Mouse (Mus musculus) lung, postnatal 10 days (tissue): ENCODE results near the gene Cachd1.

Experiments
- DNase-seq: peaks from one replicate; pipeline ENCODE4 v3.0.0; 2021

The Cachd1 gene

DNA sequence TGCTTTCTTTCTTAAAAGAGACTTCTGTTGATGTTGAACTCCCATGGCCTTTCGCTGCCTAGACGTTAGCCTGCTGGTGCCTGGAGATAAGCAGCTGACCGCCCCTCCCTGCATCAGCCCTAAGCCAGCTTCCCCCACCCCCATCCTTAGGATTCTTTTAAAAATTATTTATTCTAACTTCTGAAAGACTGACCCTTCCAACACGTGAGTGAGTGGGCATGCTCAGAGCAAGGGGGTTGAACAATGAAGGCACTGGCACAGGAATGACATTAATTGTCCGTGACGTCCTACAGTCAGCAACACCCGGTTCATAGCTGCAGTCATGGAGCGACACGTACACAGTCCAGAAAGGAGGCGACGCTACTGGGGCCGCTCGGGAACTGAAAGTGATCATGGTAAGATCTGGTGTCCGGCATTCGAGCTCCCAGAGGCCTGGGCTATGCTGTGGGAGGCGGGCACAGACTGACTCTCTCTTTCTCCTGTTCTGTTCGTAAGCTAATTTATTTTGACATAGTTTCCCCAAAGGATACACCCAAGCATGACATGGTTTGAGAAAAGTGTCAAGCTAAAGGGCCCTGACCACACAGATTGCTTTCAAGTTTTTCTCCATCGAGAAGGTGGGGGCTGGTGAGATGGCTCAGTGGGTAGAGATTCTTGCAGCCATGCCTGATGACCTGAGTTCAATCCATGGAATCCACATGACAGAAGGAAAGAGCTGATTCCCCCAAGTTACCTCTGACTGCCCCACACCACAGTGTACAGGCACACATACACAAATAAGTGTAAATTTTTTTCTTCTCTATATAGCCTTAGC is 218.2 kb downstream of the Cachd1 start:
- DNase-seq = peak; percentile 40

DNA sequence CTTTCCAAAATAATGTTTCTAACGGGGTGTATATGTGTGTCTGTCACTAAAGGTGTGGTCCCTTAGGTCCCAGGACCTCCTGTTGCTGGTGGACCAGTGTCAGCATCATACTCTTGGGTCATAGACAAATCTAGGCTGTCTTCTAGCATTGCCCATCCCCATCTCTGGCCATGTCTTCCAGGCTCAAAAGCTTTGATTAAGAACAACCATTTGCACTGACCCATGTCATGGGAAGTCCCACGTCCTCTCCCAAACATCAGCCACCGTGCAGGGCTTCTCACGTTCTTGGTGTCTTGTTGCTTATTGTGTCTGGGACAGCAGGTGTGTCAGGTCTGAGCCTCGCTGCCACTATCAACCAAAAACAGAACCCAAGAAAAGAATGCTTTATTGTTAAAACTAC is 219.1 kb downstream of the Cachd1 start:
- no peak for DNase-seq

DNA sequence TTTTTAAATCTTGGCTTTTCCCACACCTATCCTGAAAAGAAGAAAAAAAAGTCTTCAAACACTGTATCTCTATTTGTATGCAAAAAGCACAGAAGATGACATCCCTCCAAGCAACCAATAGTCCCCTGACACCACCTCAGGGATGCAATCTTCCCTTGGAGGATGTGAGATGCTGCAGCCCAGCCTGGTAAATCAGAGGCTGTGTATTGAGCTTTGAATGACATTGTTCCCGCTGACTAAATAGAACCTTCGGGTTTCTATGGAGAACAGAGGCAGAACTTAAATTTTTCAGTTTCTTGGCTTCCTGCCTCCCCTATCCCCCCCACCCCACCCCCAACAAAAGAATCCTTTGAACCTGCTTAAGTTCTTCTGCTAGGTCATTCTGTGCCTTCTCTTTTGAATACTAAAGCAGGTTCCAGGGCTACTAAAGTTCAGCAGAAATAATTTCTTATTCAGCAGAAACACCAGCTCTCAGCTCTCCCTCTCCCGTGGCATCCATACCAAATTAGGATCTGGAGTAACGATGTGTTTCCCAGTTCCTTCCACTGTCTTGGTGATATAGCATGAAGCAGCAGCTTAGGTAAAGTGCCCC is 219.7 kb downstream of the Cachd1 start:
- no peak for DNase-seq

DNA sequence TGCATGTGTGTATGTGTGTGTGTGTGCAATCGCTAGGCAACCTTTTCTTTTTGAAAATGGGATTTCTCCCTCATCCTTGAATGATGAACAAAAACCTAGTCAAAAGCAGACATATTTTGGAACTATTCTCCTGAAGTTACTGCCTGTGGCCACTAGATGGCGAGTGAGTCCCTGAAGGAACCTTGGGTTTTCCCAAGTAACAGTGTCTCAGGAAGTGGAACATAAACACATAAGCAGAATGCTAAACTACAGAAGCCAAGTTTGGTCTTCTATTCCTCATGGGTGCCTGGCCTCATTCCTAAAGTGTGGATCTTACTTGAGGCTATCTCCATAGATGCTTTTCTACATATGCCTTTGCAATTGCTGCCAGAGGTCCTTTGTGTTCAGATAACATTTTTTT is 221.7 kb downstream of the Cachd1 start:
- DNase-seq = peak; percentile 80

DNA sequence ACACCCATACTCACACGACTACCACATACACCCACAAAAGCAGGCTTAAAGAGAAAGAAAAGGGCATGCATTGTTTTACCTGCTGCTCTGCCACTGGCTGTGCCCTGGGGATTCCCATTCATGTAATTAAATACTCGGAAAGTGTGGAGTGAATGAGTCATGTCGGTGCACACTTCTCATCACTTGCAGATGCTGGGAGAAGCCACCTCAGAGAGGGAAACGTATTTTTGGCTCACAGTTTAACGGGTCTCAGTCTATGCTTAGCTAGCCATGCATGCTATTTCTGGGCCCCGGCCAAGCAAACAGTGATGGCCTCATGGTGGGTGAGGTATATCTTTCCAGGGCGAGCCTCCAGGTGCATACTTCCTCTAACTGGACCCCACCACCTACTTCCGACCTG is 222.4 kb downstream of the Cachd1 start:
- DNase-seq = no peak

DNA sequence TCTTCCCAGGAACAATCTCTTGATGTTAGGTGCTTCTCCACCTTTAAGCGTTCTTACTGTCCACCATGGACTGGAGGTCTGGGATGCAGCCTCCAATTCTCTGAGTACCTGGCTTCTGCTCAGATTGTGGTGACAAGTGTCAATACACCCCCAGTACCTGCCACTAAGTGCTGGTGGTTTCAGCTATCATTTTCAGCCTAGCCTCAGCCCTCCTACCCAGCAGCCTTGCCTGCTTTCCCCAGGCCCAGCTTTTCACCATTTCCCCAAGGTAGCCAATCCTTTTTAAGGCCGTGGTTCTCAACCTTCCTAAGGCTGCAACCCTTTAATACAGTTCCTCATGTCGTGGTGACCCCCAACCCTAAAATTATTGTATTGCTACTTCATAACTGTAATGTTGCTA is 224.1 kb downstream of the Cachd1 start:
- DNase-seq = no peak

DNA sequence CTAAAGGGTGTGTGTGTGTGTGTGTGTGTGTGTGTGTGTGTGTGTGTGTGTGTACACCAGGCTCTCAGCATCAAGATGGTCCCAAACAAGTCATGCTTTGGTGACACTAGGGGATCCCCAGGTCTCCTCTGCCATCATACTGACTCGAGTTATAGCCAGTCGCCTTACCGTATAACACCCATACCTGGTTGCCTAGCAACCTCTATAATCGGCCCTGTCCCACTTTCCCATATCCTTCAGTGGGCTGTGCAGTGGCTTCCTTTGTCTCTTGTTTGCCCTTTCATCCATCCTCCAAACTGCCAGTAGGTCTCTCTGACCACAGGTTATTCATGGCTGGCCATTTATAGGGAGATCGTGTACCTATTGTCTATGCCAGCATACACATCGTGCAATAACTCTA is 224.6 kb downstream of the Cachd1 start:
- DNase-seq = no peak

DNA sequence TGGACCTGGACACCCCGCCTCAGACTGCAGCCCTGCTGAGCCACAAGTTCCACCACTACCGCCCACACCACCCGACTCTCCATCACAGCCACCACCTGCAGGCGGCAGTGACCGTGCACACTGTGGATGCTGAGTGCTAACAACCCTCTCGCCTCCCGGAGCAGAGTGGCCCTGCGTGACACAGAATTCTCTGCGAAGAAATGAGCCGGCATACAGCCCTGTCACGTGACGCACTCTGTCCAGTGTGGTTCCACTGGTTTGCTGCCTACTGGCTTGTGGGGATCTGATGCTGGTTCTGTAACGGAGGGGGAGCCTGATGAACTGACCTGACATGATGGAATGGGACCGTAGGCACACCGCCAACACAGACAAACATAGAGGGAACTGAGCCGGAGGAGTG is 226.5 kb downstream of the Cachd1 start:
- DNase-seq = peak; percentile 28

DNA sequence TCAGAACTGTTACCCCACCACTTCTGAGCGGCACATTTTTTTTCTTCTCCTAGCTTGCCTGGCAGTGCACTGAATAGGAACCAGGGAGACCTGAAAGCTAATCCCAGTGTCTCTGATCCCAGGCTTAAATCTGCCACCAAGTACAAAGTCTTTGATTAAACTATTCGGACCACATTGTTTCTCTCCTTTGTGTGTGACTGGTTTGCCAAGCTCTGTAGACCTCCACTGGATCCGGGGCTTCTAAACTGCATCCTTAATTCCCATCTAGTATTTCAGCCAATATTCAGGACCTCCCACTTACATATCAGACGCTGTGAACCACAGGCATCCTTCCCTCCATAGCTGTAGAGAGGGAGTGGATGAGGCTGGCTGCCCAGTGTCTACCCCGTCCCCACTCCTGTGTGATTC is 231.9 kb downstream of the Cachd1 start:
- DNase-seq = no peak

DNA sequence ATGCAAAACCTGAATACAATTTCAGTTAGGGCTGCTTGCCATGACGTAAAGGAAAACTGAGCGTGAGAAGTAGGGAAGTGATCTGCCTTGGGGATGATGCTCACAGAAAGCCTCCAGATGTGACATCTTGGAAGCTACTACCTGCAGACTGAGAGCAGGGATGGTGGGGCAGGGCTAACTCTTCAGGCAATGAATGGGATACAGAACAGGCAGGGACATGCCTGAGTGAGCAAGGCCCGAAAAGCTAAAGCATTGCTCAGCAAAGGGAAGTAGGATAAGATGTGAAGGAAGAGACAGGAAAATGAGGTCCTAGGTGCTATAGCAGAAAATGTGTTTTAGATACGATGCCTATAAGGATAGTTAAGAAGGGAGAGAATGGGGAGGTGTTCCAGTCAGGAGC is 232.6 kb downstream of the Cachd1 start:
- DNase-seq = no peak

DNA sequence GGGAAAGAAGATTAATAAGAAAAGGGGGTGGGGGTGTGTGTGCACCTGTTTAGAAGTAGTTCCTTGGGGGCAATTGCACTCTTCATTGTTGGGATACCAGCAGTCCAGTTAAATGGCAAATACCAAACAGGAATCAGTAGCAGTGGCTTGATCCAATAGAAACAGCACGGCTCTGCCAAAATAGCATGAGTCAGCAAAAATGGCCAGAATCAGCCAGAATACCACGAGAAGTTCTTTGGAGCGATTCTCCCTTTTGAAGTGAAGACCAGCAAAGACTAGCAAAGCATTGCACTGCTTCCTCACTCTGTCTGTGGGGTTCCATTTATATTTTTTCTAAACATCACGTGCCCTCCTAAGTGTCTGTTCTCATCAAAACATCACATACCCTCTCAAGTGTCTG is 241.3 kb downstream of the Cachd1 start:
- no peak for DNase-seq

DNA sequence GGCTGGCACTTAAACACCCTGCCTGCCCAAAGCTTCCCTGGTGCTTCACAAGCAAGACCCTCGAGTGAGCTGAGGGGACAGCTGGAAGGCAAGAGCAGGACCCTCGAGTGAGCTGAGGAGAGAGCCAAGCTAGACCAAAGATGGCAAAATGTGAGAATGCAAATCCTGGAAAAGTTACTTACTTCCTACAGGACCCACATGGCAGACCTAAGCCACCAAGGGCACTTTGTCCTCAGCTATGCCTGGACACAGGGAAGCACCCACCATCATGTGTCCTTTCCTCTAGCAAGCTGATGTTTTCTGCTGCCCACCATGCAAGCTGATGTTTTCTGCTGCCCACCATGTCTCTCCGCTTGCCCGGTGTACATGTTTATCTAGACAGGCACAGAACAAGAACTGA is 244.1 kb downstream of the Cachd1 start, which contains the start of gene Gm10577:
Gene Gm10577, minus strand, starts transcription at position 101 of the 400 bp plus-strand sequence.
- DNase-seq = no peak

DNA sequence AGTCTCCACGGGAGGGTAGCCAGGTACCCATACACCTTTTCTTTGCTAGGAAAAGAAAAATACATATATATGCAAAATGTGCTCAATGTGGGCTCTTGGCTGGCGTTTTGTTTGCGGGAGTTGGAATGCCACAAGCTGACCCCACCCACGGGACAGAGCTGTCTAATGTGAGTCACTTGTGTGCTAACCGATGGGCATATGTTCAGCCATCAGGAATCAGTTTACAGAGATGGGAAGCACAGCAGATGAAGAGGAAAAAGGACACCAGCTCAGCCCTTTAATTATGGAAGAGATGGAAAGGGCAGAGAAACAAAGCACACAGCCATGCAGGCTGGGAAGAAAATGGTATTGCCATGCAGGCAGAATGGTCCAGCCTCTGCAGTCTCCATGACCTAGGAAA is 250.1 kb downstream of the Cachd1 start:
- no peak for DNase-seq

DNA sequence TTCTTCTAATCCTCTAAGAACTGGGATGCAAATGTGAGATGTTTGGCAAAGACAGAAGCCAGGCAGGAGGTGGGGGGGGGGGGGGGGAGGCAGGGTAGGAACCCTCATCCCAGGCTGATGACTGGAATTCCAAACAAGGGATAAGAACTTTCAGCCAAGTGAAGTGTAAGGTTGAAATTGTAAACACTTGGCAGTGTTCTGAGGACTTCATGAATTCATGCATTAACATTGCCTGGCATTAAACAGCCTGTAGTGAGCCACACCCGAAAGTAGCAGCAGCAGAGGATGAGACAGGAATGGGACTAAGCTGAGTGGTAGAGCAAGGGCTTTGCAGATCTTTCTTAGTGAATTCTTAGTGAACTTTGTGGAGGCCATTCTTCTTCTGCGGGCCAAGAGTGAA is 250.5 kb downstream of the Cachd1 start:
- peak; percentile 34 for DNase-seq

DNA sequence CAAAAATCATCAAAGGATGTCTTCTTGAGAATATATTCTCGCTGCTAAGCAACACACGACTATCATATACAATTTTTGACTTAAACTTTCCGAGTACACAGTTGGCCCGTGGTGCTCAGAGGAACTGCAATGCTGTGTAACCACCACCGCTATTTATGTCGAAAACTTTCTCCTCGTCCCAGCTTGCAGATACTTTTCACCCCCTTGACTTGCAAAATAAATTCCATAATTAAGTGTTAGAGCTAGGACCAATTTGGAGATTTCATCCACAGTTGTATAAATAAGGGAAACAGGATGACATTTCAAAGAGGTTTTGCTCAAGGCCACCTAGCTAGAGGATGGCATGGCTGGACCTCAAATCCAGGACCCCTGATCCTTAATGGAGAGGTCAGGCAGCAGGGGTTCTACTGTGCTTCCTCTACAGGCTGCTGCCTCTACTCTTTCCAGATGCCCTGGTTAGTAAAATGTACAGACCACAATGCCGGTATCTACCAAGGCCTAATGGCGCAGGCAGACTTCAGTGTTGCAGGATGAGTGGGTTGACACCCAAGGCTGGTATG is 251.5 kb downstream of the Cachd1 start:
- peak; percentile 21 for DNase-seq

DNA sequence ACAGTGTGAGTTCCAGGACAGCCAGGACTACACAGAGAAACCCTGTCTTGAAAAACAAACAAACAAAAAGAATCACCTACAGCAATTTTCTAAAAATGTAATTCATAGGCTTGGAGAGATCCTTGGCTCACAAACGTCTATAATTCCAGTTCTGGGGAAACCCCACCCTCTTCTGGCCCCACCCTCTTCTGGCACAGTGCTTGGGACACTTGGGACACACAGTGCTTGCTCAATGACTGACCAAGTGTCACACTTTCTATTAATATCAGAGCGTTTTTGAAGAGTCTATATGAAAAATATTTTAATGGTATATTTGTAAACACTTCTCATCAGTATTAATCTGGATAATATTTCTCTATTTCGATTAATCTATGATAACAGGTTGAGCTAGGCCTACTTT is 256.6 kb downstream of the Cachd1 start:
- no peak for DNase-seq

DNA sequence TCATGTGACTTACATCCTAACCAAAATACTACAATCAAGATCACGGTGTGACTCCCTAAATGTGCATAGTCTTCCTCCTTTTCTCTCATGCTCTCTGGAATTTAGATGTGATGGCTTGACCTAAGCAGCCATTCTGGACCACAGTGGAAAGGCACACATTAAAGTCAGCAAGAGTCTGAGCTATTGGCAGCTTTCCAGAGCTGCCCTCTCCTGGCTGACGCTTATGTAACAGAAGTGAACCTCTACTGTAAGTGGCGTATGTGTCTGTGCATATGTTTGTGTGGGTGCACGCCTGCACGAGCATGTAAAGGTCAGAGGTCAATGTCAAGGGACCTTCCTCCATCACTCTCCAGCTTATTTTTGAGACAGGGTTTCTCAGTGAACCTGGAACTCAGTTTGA is 258.7 kb downstream of the Cachd1 start:
- DNase-seq = no peak

DNA sequence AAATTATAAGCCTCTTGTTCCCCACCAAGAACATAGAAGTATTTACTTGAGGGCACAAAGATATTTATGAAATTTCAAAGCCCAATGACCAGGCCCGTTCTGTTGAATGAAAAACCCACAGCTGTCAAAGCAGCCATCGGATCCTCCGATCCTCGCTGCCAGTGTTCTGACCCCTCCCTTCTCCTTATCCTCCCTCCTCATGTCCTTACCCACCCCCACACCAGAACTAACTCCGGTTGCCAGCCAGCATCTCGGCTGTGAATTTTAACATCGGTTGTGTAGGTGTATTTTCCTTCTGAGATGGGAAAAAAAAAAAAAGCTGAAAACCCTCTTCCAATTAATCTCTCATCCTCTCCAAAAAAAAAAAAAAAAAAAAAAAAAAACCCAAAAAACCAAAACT is 260.7 kb downstream of the Cachd1 start:
- peak; percentile 8 for DNase-seq

DNA sequence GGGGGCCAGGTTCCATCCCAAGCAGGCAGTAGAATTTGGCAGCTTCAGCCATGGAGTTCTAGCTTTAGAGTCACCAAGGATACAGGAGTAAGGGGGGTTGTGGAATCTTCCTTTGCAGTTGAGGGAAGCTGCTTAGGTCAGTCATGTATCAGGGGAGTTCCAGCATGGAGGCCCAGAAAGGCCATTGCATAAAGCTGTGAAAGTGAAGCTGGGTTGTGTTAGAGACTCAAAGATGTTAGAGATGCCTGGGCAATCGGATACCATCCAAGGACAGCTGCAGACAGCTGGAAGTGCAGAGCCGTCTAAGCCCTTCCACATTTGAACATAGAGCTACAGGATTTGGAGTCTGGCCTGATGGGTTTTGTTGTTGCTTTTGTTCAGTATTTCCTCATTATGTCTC is 267.2 kb downstream of the Cachd1 start:
- peak; percentile 72 for DNase-seq

DNA sequence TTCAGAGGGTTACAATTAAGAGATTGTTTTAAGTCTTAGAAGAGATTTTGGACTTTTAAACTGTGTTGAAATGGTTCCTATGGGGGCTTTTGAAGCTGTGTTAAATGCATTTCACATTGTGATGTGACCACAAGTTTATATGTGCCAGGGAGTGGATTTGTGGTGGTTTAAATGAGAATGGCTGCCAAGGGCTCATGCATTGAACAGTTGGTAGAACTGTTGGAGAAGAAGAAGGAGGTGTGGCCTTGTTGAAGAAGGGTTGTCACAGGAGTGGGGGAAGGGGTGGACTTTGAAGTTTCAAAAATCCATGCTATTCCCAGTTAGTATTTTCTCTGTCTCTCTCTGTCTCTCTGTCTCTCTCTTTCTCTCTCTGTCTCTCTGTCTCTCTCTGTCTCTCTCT is 267.7 kb downstream of the Cachd1 start:
- DNase-seq = no peak

DNA sequence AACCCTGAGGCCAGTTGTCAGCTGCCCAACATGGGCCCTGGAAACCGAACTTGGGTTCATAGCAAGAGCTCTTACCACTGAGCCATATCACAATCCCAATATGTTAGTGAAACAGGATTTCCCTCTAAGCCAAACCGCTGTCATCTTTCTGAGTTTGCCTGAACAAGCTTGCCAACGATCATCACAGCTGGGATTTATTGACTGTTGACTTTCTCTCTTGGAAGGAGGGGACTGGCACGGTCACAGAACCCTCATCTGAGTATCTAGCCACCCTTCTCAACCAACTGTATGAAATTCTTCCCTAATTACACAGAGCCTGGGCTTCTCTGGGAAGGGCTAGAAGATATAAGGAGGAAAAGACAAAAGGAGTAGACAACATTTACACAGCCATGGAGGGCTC is 270.1 kb downstream of the Cachd1 start:
- peak; percentile 82 for DNase-seq

DNA sequence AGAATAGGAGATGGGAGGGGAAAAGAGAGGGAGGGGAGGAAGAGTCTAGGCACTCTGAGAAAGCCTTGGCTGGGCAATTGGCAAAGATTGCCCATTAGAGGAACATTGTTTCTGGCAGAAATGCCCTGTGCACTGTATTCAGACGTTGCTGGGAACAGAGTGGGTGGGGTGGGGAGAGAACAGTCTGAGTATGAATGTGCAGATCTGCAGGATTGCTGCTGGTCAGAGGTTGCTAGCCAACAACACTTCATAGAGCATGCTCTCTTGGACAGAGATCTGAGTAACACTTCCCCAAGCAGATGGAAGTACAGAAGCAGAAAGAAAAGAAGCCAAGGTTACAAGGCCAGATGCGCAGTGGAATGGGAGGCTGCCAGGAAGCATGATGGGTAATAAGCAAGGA is 285.7 kb downstream of the Cachd1 start:
- DNase-seq = peak; percentile 85

DNA sequence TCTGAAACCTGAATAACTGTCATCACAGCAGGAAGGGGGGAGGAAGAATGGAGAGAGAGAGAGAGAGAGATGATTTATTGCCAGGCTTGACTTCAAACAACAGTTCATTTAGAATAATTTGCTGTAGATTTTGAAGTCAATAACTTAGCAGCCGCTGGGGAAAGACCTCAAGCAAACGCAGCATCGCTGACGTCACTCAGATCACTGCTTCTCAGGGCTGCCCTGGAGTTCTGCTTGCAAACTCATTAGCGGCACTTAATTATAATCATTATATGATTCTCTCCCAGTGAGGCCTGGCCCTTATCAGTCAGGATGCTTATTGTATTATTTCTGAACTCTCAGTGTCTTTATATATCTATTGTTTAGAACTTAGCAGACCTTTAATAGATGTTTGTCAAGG is 289.9 kb downstream of the Cachd1 start:
- peak; percentile 14 for DNase-seq

DNA sequence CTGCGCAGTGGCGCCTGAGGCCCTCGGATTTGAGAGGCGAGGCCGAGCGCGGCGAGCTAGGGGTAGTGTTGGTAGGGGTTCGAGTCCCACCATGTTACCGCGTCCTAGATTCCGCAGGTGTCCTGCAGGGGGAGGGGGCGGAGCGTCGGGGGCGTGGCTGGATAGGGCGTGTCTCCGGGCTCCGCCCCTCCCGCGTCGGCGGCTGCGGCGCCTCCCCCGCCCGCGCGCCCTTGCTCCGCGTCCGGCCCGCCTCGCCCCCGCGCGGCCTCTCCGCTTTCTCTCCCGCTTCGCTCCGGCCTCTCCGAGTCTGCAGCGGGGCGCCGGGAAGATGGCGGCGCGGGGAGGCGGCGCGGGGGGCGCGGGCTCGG is 292.3 kb downstream of the Cachd1 start, which contains the start of gene Raver2:
Gene Raver2, plus strand, starts transcription at position 198 of the 368 bp plus-strand sequence.
- peak; percentile 63 for DNase-seq
